Mouse (Mus musculus): ENCODE results near the gene Plekha3.

Plekha3 gene

DNA sequence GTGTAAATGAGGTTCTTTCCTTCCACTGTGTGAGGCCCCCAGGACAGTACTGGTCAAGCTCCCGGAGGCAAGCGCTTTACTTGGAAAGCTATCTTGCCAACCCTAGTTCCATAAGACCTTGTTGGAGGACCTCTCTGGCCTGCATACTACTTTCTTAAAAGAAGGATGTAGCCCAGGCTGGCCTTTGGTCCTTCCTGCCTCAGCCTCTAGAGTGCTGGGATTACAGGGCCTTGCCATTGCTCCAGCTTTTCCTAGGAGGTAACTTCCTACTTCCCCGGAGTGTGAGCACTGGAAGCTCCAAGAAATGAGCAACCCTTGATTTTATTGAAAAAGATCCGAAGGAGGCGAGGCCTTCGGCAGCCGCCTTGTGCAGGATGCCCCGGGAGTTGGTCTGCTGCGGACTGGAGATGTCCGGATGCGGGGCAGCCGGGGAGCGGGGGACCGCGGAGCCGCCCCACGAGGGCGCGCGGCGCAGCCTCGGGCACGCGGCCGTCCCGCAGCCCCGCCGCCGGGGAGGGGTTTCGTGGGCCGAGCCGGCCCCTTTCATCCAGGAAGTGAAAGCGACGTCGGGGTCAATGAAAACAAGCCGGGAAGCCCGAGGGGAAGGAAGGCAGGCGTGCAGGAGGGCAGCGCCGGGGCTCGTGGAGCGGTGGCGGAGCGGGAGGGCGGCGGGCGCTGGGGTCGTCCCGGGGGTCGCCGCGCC is at the start of gene Plekha3:
Gene Plekha3 (plus strand): TSS at position 557 of the 703 bp plus-strand sequence.
- DNase-seq: peak; percentile 87 to 92

DNA sequence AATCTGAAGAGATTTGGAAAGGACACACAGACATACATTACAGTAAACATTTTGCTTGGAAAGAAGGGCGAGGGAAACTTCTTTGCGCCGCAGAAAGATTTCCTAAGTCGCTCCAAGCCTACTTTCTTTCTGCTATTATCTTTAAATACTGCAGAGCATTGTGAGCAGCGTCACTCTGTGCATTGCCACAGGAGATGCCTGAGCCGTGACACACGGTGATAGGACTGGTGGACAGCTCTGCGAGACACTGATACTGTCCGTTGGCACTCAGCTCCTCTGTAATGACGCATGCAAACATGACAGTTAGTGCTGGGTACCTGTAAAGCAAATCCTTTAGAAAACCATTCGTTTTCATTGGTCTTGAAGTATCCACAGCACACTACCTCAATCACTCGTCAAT is 44.8 kb upstream of the Plekha3 start:
- no peak for DNase-seq

DNA sequence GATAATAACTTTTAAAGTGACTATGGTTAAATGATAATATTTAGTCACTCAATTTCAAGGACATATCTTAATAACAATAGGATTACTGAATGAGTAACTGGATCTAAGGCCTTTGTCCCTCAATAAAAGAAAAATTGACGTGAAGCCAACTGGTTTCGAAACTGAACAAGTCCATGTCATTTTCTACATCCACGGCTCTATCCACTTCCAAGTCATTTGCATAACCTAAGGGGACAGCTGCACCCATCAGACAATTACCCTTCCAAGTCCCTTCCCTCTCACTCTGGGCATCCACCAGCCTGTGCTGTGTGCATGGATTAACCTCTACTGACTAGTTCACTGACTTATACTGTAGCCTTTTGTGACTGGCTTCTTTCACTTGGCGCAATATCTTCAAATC is 43.5 kb upstream of the Plekha3 start:
- no peak for DNase-seq

DNA sequence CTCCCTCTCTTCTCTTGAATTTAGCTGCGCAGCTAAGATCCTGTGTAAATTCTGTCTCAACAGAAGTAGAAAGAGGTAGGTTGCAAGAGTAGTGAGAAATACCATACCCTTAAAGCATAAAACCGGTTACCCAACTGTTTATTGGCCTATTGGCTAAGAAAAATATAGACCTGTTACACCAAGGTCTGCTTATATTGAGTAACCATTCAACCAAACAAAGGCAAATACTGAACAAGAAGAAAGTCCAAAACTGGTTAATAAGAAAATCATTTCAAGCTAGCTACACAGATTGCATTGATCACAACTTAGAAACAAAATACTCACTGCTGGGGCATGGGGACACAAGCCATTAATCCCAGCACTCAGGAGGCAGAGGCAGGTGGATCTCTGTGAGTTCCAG is 35.4 kb upstream of the Plekha3 start:
- DNase-seq: no peak

DNA sequence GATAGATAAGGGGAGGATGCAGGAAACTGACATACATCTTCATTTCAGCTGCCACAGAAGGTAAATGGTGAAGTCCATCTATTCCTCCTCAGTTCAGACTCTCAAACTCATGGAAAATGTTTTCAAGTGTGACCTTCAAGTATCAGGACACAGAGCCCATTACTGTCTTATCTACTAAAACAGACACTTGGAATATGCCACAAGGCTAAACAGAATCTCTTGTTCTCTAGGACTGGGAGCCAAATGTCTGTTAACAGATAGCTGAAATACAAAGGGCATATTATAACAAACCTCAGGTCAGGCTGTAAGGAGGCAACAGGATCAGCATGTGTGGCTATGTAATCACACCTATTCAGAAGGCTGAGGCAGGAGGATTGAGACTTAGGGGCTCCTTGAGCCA is 31.3 kb upstream of the Plekha3 start:
- DNase-seq: no peak

DNA sequence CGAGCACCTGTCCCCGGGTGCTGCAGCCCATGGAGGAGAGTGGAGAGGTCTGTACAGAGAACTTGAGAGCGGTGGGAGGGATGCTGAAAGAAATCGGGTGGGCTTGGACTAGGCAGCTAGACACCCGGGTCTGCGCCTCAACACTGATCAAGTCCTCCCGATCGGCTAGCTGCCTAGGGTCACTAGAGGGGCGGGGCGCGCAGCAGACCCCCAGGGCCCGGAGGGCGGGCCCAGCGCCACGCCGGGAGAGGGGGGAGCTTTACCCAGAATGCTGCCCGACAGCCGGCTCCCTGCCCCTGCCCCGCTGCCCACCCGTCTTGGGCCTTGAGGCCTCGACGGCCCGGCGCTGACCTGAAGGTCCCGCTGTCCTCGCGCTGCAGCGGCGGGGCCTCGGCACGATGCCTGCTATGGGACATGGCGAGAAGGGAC is 27.6 kb upstream of the Plekha3 start:
- DNase-seq: no peak

DNA sequence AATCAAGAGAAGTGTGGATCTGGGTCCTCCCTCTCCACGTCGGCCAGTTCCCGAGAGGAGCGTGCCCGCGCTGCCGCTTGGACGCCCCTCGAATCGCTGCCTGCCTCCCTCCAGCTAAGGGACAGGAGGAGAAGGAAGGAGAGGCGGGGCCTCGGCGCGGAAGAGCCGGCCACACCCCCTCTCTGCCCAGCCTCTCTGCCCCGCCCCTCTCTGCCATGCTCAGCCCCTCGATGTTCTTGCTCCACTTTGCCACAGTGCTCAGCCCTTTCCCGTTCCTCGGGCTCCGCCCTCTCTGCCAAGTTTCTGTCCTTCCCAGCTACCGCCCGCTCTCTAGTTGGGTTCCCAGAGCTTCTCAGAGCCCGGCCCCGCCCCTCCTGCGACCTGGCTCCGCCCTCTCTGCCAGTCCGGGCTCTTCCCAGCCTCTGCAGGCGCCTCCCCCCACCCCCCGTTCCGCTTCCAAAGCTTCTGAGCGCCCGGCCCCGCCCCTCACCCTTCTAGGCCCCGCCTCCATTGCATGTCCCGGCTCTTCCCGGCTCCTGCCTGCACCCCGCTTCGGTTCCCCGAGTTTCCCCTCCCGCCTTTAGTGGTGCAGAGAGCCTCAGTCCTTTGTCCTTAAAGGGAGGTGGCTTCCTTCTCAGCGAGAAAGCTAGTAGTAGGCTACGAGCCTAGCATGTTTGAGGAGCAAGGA is 27.1 kb upstream of the Plekha3 start, which contains the start of the genes Prkra and Pjvk:
Gene Prkra (minus strand): TSS at position 133 of the 688 bp plus-strand sequence.
Gene Pjvk (plus strand): TSS at position 594 of the 688 bp plus-strand sequence.
- peak; percentile 99 for DNase-seq

DNA sequence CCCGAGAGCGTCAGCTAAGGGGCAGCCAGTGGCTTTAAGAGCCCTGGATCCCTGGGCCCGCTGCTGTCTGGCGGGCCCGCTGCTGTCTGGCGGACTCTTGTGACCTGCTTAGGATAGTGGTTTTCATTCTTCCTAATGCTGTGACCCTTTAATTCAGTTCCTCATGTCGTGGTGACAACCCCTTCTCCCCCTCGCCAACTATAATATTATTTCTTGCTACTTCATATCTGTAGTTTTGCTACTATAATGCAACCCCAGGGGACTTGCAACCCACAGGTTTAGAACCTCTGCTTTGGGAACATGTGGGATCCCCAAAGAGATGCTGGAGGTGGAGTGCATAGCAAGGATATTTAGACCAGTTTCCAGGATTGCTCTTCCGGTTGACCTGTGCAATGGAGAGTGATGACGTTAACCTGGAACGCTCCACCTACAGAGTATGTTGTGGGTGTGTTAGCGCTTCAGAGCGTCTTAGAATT is 26.4 kb upstream of the Plekha3 start:
- peak in 1 of 2 experiments; percentile 32 for DNase-seq

DNA sequence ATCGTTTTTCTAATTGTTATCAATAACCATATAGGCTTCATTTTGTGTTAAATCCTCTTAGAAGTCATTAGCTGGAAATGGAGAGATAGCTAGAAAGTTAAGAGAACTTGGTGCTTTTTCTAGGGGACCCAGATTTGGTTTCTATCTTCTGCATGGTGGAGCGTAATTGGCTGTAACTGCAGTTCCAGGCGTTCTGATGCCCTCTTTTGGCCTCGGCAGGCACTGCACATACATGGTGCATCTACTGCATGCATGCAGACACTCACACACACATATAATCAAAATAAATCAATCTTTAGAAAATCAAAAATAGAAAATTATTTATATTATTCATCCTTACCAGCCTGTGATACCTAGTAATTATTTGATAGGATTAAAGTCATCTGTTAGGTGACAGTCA is 22.0 kb upstream of the Plekha3 start:
- DNase-seq: no peak

DNA sequence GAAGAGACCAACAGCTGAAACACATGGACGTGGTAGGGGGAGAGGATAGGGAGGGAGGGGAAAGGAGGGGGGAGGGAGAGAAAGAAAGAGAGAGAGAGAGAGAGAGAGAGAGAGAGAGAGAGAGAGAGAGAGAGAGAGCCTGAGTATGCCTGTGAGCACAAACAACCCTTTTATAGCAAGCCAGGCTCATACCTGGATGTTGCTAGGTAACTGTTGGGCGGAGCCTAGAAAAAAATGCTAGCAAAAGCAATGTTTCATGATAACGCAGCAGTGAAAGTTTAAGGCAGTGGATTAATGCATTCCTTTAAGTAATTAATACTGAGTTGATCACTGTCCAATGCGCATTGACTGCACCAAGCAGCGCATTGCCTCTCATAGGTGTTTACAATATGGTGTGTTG is 20.4 kb upstream of the Plekha3 start:
- DNase-seq: no peak

DNA sequence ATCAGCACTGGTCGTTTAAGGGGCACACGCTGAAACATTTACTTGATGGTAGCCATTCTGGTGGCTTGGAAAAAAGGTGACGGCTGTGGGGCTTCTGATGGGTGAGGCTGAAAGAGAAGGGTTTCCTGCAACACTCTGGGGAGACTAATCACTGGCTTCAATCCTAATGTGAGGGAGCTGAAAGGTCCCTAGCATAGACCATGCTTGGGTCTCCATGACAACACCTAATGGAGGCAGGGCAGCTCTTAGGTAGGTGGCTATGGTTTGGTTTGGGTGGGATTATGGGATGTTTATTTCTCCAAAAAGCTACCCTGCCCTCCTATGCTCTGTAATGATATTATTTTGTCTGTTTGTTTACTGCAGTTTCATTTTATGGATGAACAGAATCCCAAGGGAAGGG is 19.6 kb upstream of the Plekha3 start:
- no peak for DNase-seq

DNA sequence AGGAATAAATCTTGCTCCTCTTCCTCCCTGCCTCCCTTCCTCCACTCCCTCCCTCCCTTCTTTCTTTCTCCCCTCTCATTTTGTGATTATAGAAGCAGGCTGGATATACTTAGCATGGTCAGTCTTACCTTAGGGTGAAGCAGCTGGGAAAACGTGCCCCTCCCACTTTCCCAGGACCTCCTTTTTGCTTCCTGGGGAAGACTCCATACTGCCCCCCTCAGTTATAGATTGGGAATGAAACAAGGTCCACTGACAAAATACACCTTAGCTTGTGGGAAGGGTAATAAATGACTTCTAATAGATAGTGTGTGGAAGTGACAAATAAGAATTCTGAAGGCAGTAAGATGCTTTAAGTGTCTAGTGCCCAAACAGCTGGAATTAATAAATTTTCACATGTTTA is 19.1 kb upstream of the Plekha3 start:
- DNase-seq: no peak

DNA sequence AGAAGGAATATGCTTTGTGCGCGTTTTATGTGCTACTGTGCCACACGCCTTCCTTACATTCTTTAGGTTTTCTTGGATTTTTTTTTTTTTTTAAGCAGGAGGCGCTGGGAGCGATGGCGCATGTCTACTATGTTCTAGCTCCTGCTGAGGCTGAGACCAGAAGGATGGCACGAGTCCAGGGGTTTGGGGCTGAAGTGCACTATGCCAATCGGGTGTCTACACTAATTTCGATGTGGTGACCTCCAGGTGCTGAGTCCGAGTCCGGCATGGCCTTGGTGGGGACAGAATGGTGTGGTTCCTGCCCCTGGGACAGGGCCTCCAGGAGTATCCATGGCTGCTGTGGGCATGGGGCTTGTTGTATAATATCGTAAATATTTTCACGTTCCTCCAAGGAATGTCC is 16.5 kb upstream of the Plekha3 start:
- DNase-seq: no peak

DNA sequence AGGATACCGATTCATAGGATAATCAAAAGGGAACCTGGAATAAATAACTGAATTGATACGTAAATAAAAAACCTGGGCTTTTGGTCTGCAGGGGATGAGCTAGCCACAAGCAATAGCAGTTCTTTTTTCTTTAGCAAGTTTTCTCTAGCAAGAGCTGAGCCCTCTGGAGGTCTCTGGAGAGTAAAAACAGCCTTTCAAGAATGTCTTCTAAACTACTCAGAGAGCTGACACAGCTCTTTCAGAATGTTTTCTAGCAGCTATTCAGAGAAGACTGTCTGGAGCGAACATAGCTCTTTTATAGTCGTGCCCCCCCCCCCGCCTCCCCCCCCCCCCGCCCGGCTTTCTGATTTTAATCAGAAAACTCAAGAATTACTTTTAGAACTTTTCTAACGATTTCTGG is 15.7 kb upstream of the Plekha3 start:
- DNase-seq: no peak

DNA sequence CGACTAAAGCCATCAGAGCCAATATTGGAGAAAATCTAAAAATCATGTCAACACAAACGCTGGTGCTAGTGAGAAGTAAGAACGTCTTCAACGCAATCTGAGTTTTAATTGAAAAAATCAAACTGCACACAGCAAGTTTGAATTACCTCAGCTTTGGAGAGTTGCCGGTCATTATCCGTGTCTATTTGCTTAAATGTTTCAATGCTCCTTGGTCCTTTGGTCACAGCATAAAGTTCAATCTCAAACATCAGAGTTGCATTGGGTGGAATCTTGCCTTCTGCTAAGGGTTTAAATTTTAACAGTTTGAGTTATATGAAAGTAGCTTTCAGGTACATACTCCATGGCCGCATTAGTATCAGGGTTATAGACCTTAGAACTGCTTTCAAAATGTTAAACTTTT is 9.6 kb upstream of the Plekha3 start:
- no peak for DNase-seq

DNA sequence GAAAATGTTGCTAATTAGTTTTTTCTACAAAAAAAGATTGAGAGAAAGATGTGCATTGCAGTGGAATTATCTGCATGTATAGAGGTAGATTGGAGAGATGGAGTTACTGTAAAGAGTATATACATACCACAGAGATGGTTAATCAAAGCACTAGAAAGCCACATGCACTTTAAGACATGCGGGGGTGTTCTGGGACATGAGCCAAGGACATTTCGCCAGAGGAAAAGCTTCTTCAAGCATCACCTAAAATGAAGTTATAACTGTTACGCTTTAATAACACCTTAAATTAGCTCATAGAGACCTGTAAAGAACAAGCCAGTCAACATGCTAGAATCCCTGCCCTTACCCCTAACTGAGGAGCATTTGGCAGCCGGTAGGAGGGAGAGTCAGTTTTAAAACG is 7.9 kb upstream of the Plekha3 start:
- no peak for DNase-seq

DNA sequence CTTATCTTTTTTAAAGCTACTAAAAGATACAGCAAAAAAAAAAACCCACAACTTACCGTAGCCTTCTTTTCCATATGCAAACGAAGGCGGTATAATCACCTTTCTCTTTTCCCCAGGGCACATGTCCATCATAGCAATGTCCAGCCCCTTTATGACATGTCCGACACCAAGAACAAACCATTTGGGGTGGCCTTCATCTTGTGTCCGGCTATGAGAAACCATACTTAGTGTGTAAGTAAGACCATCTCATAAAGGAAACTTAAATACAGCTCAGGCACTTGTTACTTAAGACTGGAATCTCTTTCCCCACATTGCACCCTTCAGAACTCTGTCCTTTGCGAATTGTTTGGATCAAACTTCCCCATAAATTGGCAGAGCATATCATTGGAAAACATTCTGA is 3.4 kb upstream of the Plekha3 start:
- DNase-seq: no peak

DNA sequence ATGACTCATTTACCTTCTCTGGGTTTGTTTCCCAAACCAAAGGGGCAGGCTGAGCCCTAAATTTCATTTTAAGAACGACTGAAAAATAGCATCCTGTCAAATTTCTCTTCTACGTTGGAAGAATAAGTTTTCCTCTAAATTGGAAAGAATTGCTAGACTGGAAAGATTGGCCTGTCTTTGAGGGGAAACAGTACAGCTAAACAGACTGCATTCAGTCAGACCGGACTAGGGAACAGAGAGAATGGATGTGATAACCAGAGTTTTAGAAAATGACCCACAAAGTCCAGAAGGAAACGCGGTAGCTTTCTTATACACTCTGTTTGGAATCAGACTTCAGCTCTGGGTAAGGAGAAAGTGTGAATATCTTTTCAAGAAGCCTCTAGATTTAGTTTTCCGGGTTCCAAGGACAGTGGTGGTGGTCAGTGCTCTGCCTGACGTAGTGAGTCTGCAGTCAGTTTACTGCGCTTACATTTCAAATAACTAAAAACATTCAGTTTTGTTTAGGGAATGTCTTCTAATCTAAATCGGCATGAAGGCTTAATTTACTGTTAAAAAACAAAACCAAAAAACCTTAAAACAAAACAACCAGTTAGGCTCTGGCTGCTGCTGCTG is 2.8 kb upstream of the Plekha3 start:
- DNase-seq: no peak

DNA sequence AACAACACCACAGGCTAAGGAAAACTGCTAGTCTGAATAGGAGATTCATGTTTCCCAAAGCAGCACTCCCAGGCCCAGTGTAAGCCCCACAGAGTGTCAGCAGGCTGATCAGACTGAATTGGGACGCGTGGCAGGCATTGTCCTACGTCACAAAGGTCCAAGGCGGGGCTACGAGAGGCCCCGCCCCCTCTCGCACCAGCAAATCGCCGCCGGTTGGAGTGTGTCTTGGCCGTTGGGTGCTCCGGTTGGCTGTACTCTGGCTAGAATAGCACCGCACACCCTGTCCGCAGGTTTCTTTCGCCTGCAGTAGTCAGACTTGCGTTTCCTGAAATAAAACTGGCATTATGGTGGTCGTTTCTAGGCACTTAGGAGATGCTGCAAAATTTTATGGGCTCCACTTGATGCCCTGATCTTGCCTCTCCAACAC is 2.1 kb upstream of the Plekha3 start, which contains the start of gene Fkbp7:
Gene Fkbp7 (minus strand): TSS at position 151 of the 427 bp plus-strand sequence.
- DNase-seq: peak; percentile 94 to 96

DNA sequence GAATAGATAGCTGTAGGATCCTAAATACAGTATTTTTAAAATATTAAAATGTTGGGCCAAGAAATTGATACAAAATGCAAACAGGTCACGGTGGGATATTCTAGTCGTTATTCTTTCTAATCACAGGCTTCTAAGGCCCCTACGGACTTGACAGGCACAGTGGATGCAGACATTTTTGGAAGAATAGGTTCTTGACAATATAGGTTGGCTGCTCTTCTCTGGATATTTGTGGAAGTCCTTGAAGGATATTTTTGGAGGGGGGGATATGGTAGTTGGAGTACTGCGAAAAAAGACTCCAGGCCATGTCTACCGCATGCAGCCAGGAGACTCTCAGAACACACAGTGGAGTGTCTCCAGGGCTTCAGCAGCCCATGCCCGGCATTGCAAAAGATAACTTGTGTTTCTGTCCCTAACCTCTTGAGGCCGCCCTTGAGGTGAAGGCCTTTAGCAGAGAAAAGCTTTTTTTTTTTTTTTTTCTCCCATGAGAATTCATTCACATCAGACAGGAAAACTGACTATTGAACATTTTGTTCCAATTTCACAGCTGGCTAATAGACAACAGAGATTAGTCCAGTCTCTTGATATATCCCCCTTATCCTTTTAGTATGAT is 1.5 kb upstream of the Plekha3 start:
- peak; percentile 13 to 59 for DNase-seq

DNA sequence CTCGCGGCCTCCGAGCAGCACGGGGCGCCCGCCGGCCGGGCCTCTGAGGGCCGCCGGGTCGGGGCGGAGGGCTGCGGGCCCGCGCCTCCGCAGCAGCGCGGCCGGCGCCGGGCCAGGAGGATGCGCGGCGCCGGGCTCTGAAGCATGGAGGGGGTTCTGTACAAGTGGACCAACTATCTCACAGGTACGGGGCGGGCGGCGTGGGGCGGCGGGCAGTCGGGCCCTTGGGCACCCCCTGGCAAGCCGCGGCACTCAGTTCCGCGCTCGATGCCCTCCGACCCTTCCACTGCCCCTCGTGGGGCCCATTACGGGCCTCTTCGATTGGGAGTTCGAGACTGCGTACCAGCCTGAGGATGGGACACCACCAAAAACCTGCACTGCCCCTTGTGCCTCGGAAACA is 370 bp downstream of the Plekha3 start:
- no peak for DNase-seq

DNA sequence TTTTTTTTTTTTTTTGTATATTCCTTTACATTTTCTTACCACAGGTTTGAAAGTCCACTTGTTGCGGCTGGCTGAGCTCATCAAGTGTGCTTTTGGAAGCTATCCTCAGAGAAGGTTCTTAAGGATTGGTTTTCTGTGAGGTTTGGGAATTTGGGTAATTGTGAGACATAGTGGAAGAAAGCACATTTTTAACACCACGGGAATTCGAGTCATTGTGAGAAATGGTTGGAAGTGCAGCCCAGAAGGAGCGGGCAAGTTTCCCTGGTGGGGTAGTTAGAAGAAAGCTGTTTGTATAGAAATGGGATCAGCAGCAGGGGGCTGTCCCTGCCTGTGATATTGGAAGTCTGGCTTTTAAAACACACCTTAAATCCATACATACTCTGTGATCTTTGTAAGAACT is 868 bp downstream of the Plekha3 start:
- no peak for DNase-seq

Measured in cerebellum, postnatal 25 days (tissue).